Mouse (Mus musculus) midbrain, embryonic 15.5 days (tissue): ENCODE measurements around the gene 2310022A10Rik. TPM values are rescaled to one million over a fixed set of nuclear protein-coding genes. Genes with fewer than 3 reads are reported as not detected.

Experiments
- ATAC-seq: fragments of 200-750 bp; cut with Nextera tagmentation; replicated peaks from 2 replicates; pipeline ENCODE4 v1.8.0; 2017; ENCODE audit warnings: moderate TSS enrichment
- H3K27ac ChIP-seq: fragments of 300-500 bp; sonication (generic); 2 replicates; pipeline ENCODE4 v1.5.1; 2015; ENCODE audit warnings: mild to moderate bottlenecking, inconsistent platforms
- H3K27me3 ChIP-seq: fragments of 300-500 bp; sonication (generic); replicated peaks from 2 replicates; pipeline ENCODE4 v1.6.1; 2015; ENCODE audit warnings: inconsistent platforms
- H3K36me3 ChIP-seq: fragments of 300-500 bp; sonication (generic); replicated peaks from 2 replicates; pipeline ENCODE4 v1.6.1; 2015; ENCODE audit warnings: inconsistent platforms
- H3K4me1 ChIP-seq: fragments of 300-500 bp; sonication (generic); 2 replicates; pipeline ENCODE4 v1.6.1; 2015; ENCODE audit warnings: inconsistent platforms
- H3K4me2 ChIP-seq: fragments of 300-500 bp; sonication (generic); 2 replicates; pipeline ENCODE4 v1.6.1; 2015; ENCODE audit warnings: inconsistent platforms, mild to moderate bottlenecking, moderate library complexity
- H3K4me3 ChIP-seq: fragments of 300-500 bp; sonication (generic); 2 replicates; pipeline ENCODE4 v1.5.1; 2015; ENCODE audit warnings: mild to moderate bottlenecking, inconsistent platforms
- H3K9ac ChIP-seq: fragments of 300-500 bp; sonication (generic); 2 replicates; pipeline ENCODE4 v1.6.1; 2015; ENCODE audit warnings: mild to moderate bottlenecking, inconsistent platforms
- H3K9me3 ChIP-seq: fragments of 300-500 bp; sonication (generic); 2 replicates; pipeline ENCODE4 v1.6.1; 2016; ENCODE audit warnings: inconsistent platforms
- WGBS: fragments of 180-500 bp; shearing (Covaris S2); methylation state at CpG from one replicate; pipeline ENCODE4 v1.1.7; 2015; ENCODE audit warnings: mixed read lengths; 5-methylcytosine and 5-hydroxymethylcytosine counted together
- polyA plus RNA-seq: library from polyadenylated mRNA; unstranded; fragments of >200 nt; fragmentation: Nextera tagmentation; extraction: Ambion mirVana; gene quantifications from 2 replicates; pipeline ENCODE4 v1.2.1, GENCODE M21; 2015

Gene 2310022A10Rik
- polyA plus RNA-seq, 1 experiment from 2014 or later, result 40.5 TPM

GRCm38 (mm10) chr7:27541922-27542321 is 11.1 kb upstream of the 2310022A10Rik start:
- Histone ChIP-seq H3K36me3 (peaks cover 7% of the 10 kb centered on the region), H3K27me3 (no peaks in the 10 kb centered on the region), H3K4me3 (peak overlapping the region; percentile 59), H3K4me1 (peaks cover 16% of the 10 kb centered on the region), H3K9me3 (no peaks in the 10 kb centered on the region), H3K4me2 (peak overlapping the region; percentile 75), H3K27ac (no peak overlapping the region), H3K9ac (peak overlapping the region; percentile 59)
- WGBS, result 68% methylated on average over 5 of the region's 5 CpGs
- ATAC-seq, result peak; percentile 9

GRCm38 (mm10) chr7:27542392-27543033 is 10.5 kb upstream of the 2310022A10Rik start:
- H3K36me3 ChIP-seq, result peaks cover 2% of the 10 kb centered on the region
- H3K9ac ChIP-seq, result peak overlapping the region; percentile 59
- H3K4me1 ChIP-seq, result peaks cover 16% of the 10 kb centered on the region
- ATAC-seq, result peak; percentile 95
- H3K9me3 ChIP-seq, result no peaks in the 10 kb centered on the region
- WGBS, result 1% methylated on average over 30 of the region's 30 CpGs
- H3K27ac ChIP-seq, result peak overlapping the region; percentile 25; the same call in 1 of the 2 replicates
- no peaks in the 10 kb centered on the region for H3K27me3 ChIP-seq
- H3K4me2 ChIP-seq, result peak overlapping the region; percentile 75
- H3K4me3 ChIP-seq, result peak overlapping the region; percentile 59

- H3K4me2 ChIP-seq, result peak overlapping the region; percentile 75
- H3K27ac ChIP-seq, result peak overlapping the region; percentile 25; the same call in 1 of the 2 replicates
- 54% methylated on average over 6 of the region's 6 CpGs for WGBS
- H3K4me1 ChIP-seq, result peaks cover 16% of the 10 kb centered on the region
- peak; percentile 16; the same call in 1 of the 2 replicates for ATAC-seq
- no peaks in the 10 kb centered on the region for H3K9me3 ChIP-seq
- H3K4me3 ChIP-seq, result peak overlapping the region; percentile 59
- no peaks in the 10 kb centered on the region; the same call in 1 of the 2 replicates for H3K36me3 ChIP-seq
- no peaks in the 10 kb centered on the region for H3K27me3 ChIP-seq
- H3K9ac ChIP-seq, result peak overlapping the region; percentile 59
These were observed 10.0 kb upstream of the 2310022A10Rik start for GRCm38 (mm10) chr7:27543065-27543464.

GRCm38 (mm10) chr7:27543851-27544250 is 9.2 kb upstream of the 2310022A10Rik start:
- H3K27ac ChIP-seq, result no peak overlapping the region
- no peak overlapping the region for H3K4me2 ChIP-seq
- no peak for ATAC-seq
- H3K9me3 ChIP-seq, result no peaks in the 10 kb centered on the region
- 85% methylated on average over 4 of the region's 4 CpGs for WGBS
- no peak overlapping the region for H3K4me3 ChIP-seq
- H3K36me3 ChIP-seq, result no peaks in the 10 kb centered on the region; the same call in 1 of the 2 replicates
- no peaks in the 10 kb centered on the region for H3K27me3 ChIP-seq
- H3K4me1 ChIP-seq, result peaks cover 16% of the 10 kb centered on the region
- H3K9ac ChIP-seq, result no peak overlapping the region

- H3K4me1 ChIP-seq, result peaks cover 16% of the 10 kb centered on the region
- H3K27me3 ChIP-seq, result no peaks in the 10 kb centered on the region
- H3K9me3 ChIP-seq, result no peaks in the 10 kb centered on the region
- H3K27ac ChIP-seq, result no peak overlapping the region
- H3K36me3 ChIP-seq, result no peaks in the 10 kb centered on the region
- 0 out of 2 replicates have a peak overlapping the region, but pooled peaks have one; percentile 4 for H3K9ac ChIP-seq
- H3K4me2 ChIP-seq, result no peak overlapping the region
- 84% methylated on average over 12 of the region's 12 CpGs for WGBS
- no peak overlapping the region for H3K4me3 ChIP-seq
- no peak for ATAC-seq
These were observed 8.2 kb upstream of the 2310022A10Rik start for GRCm38 (mm10) chr7:27544675-27545370.

- no peaks in the 10 kb centered on the region for H3K36me3 ChIP-seq
- no peak for ATAC-seq
These were observed 3.4 kb upstream of the 2310022A10Rik start for GRCm38 (mm10) chr7:27549597-27549996.

GRCm38 (mm10) chr7:27552070-27552469 is 963 bp upstream of the 2310022A10Rik start:
- Histone ChIP-seq H3K4me1 (peaks cover 28% of the 10 kb centered on the region), H3K9ac (0 out of 2 replicates have a peak overlapping the region, but pooled peaks have one; percentile 73), H3K4me2 (peak overlapping the region; percentile 88), H3K27me3 (no peaks in the 10 kb centered on the region), H3K36me3 (peaks cover 8% of the 10 kb centered on the region; the same call in 1 of the 2 replicates), H3K9me3 (no peaks in the 10 kb centered on the region), H3K27ac (no peak overlapping the region; the same call in 1 of the 2 replicates), H3K4me3 (peak overlapping the region; percentile 76)
- no peak for ATAC-seq
- 59% methylated on average over 5 of the region's 5 CpGs for WGBS

More at GRCm38 (mm10) chr7:27549597-27549996, 3.4 kb upstream of the 2310022A10Rik start:
- Histone ChIP-seq H3K4me2 (no peak overlapping the region), H3K4me3 (no peak overlapping the region), H3K27ac (no peak overlapping the region), H3K9ac (no peak overlapping the region), H3K27me3 (no peaks in the 10 kb centered on the region), H3K9me3 (no peaks in the 10 kb centered on the region), H3K4me1 (peaks cover 20% of the 10 kb centered on the region)
- 88% methylated on average over 6 of the region's 6 CpGs for WGBS

GRCm38 (mm10) chr7:27560291-27560887 is 7.4 kb downstream of the 2310022A10Rik start:
- no peak for ATAC-seq
- WGBS, result 81% methylated on average over 8 of the region's 8 CpGs
- Histone ChIP-seq H3K9ac (no peak overlapping the region), H3K4me1 (0 out of 2 replicates have a peak, but pooled peaks cover 4% of the 10 kb centered on the region), H3K9me3 (no peaks in the 10 kb centered on the region), H3K36me3 (peaks cover 33% of the 10 kb centered on the region), H3K4me2 (no peak overlapping the region), H3K4me3 (no peak overlapping the region), H3K27ac (no peak overlapping the region), H3K27me3 (no peaks in the 10 kb centered on the region)

GRCm38 (mm10) chr7:27560978-27561377 is 7.9 kb downstream of the 2310022A10Rik start:
- no peak overlapping the region for H3K9ac ChIP-seq
- H3K27ac ChIP-seq, result no peak overlapping the region
- H3K4me3 ChIP-seq, result no peak overlapping the region
- H3K9me3 ChIP-seq, result no peaks in the 10 kb centered on the region
- no peaks in the 10 kb centered on the region for H3K27me3 ChIP-seq
- no peak overlapping the region for H3K4me2 ChIP-seq
- H3K36me3 ChIP-seq, result peaks cover 35% of the 10 kb centered on the region
- 0 out of 2 replicates have a peak, but pooled peaks cover 3% of the 10 kb centered on the region for H3K4me1 ChIP-seq
- 96% methylated on average over 1 of the region's 1 CpGs for WGBS
- ATAC-seq, result no peak

GRCm38 (mm10) chr7:27569580-27570224 is 16.7 kb downstream of the 2310022A10Rik start:
- Histone ChIP-seq H3K9ac (no peak overlapping the region), H3K4me2 (no peak overlapping the region), H3K4me1 (no peaks in the 10 kb centered on the region), H3K27ac (no peak overlapping the region), H3K36me3 (peaks cover 48% of the 10 kb centered on the region), H3K4me3 (no peak overlapping the region), H3K9me3 (no peaks in the 10 kb centered on the region), H3K27me3 (no peaks in the 10 kb centered on the region)
- WGBS, result 90% methylated on average over 5 of the region's 5 CpGs
- no peak for ATAC-seq

GRCm38 (mm10) chr7:27572133-27572532 is 19.1 kb downstream of the 2310022A10Rik start:
- Histone ChIP-seq H3K27ac (no peak overlapping the region), H3K27me3 (no peaks in the 10 kb centered on the region), H3K9ac (no peak overlapping the region), H3K36me3 (peaks cover 46% of the 10 kb centered on the region), H3K9me3 (no peaks in the 10 kb centered on the region), H3K4me1 (no peaks in the 10 kb centered on the region), H3K4me2 (no peak overlapping the region), H3K4me3 (no peak overlapping the region)
- ATAC-seq, result no peak
- 91% methylated on average over 4 of the region's 4 CpGs for WGBS
